Mouse (Mus musculus) neural tube, embryonic 11.5 days (tissue): ENCODE measurements at regions not wholly inside any gene's neighbourhood (a gene's known extent, or its start where the extent isn't known, plus 50 kb on each side); places are given as distances from the start of the nearest gene placed in this dataset.

ENCODE experiments used
- ATAC-seq: fragments of 200-750 bp; cut with Nextera tagmentation; 2 replicates; pipeline ENCODE4 v1.8.0; 2017; ENCODE audit warnings: moderate number of reproducible peaks, mild to moderate bottlenecking, moderate TSS enrichment, moderate library complexity; ENCODE audit not compliant: insufficient read depth, low FRiP score, low TSS enrichment
- DNase-seq: peaks from one replicate; pipeline ENCODE4 v3.0.0-alpha.2; 2015; ENCODE audit warnings: low spot score
- H3K27ac ChIP-seq: fragments of 300-500 bp; sonication (generic); 2 replicates; pipeline ENCODE4 v1.5.1; 2014; ENCODE audit warnings: low read depth, mild to moderate bottlenecking, low read length
- H3K27me3 ChIP-seq: fragments of 300-500 bp; sonication (generic); 2 replicates; pipeline ENCODE4 v1.6.1; 2014; ENCODE audit warnings: mild to moderate bottlenecking, low read length, mixed read lengths; ENCODE audit not compliant: control insufficient read depth, insufficient read depth
- H3K36me3 ChIP-seq: fragments of 300-500 bp; sonication (generic); 2 replicates; pipeline ENCODE4 v1.6.1; 2014; ENCODE audit warnings: mild to moderate bottlenecking, low read length, moderate library complexity, mixed read lengths; ENCODE audit not compliant: control insufficient read depth, insufficient read depth
- H3K4me1 ChIP-seq: fragments of 300-500 bp; sonication (generic); 2 replicates; pipeline ENCODE4 v1.6.1; 2014; ENCODE audit warnings: low read length, mixed read lengths; ENCODE audit not compliant: control insufficient read depth, insufficient read depth
- H3K4me2 ChIP-seq: fragments of 300-500 bp; sonication (generic); 2 replicates; pipeline ENCODE4 v1.6.1; 2014; ENCODE audit warnings: low read depth, mild to moderate bottlenecking, moderate library complexity
- H3K4me3 ChIP-seq: fragments of 300-500 bp; sonication (generic); 2 replicates; pipeline ENCODE4 v1.5.1; 2014; ENCODE audit warnings: low read depth, low read length
- H3K9ac ChIP-seq: fragments of 300-500 bp; sonication (generic); 2 replicates; pipeline ENCODE4 v1.6.1; 2014; ENCODE audit warnings: mild to moderate bottlenecking, low read length
- H3K9me3 ChIP-seq: fragments of 300-500 bp; sonication (generic); 2 replicates; pipeline ENCODE4 v1.6.1; 2016; ENCODE audit warnings: low read length; ENCODE audit not compliant: control insufficient read depth
- WGBS: fragments of 180-500 bp; shearing (Covaris S2); extraction: QIAGEN DNeasy Blood & Tissue Kit; methylation state at CpG from one replicate; pipeline ENCODE4 v1.1.7; 2014; 5-methylcytosine and 5-hydroxymethylcytosine counted together

- Histone ChIP-seq H3K4me1 (no peaks in the 10 kb centered on the region), H3K36me3 (no peaks in the 10 kb centered on the region), H3K27ac (no peak overlapping the region), H3K9ac (no peak overlapping the region), H3K27me3 (no peaks in the 10 kb centered on the region), H3K9me3 (no peaks in the 10 kb centered on the region), H3K4me3 (no peak overlapping the region), H3K4me2 (no peak overlapping the region)
- ATAC-seq (no peak), DNase-seq (no peak)
- 20% methylated on average over 9 of the region's 9 CpGs for WGBS
Observed at GRCm38 (mm10) chr16:50482360-50482786, 50.2 kb upstream of the Bbx start.
